Mouse (Mus musculus) forebrain, postnatal 0 days (tissue): ENCODE measurements around the gene Lhx9. TPM values are rescaled to one million over a fixed set of nuclear protein-coding genes. Genes with fewer than 3 reads are reported as not detected.

Experiments used
- ATAC-seq: fragments of 200-750 bp; cut with Nextera tagmentation; 2 replicates; pipeline ENCODE4 v1.8.0; 2017; ENCODE audit warnings: mild to moderate bottlenecking, moderate library complexity
- DNase-seq: peaks from one replicate; pipeline ENCODE4 v3.0.0-alpha.2; 2015
- H3K27ac ChIP-seq: fragments of 300-500 bp; sonication (generic); 2 replicates; pipeline ENCODE4 v1.5.1; 2014; ENCODE audit warnings: low read depth, mild to moderate bottlenecking, antibody characterized with exemption, low read length, moderate library complexity, mixed read lengths
- H3K27me3 ChIP-seq: fragments of 300-500 bp; sonication (generic); 2 replicates; pipeline ENCODE4 v1.6.1; 2014; ENCODE audit warnings: mild to moderate bottlenecking, low read length, mixed read lengths; ENCODE audit not compliant: insufficient read depth
- H3K36me3 ChIP-seq: fragments of 300-500 bp; sonication (generic); 2 replicates; pipeline ENCODE4 v1.6.1; 2014; ENCODE audit warnings: mild to moderate bottlenecking, moderate library complexity; ENCODE audit not compliant: insufficient read depth
- H3K4me1 ChIP-seq: fragments of 300-500 bp; sonication (generic); 2 replicates; pipeline ENCODE4 v1.6.1; 2014; ENCODE audit warnings: antibody characterized with exemption; ENCODE audit not compliant: insufficient read depth
- H3K4me2 ChIP-seq: fragments of 300-500 bp; sonication (generic); 2 replicates; pipeline ENCODE4 v1.6.1; 2014; ENCODE audit warnings: low read depth, mild to moderate bottlenecking, moderate library complexity
- H3K4me3 ChIP-seq: fragments of 300-500 bp; sonication (generic); 2 replicates; pipeline ENCODE4 v1.5.1; 2014; ENCODE audit warnings: low read depth, low read length, mixed read lengths
- H3K9ac ChIP-seq: fragments of 300-500 bp; sonication (generic); 2 replicates; pipeline ENCODE4 v1.6.1; 2014; ENCODE audit warnings: mild to moderate bottlenecking
- H3K9me3 ChIP-seq: fragments of 300-500 bp; sonication (generic); 2 replicates; pipeline ENCODE4 v1.6.1; 2016; ENCODE audit warnings: low read length
- CTCF ChIP-seq: sonication (generic); IDR thresholded peaks from 2 replicates; pipeline ENCODE4 v1.5.1; 2016; ENCODE audit warnings: antibody characterized with exemption, control low read depth, low read depth
- WGBS: fragments of 180-500 bp; shearing (Covaris S2); extraction: QIAGEN DNeasy Blood & Tissue Kit; methylation state at CpG from one replicate; pipeline ENCODE4 v1.1.7; 2014; 5-methylcytosine and 5-hydroxymethylcytosine counted together
- polyA plus RNA-seq: library from polyadenylated mRNA; unstranded; fragments of >200 nt; fragmentation: Nextera tagmentation; extraction: Ambion mirVana; gene quantifications from 2 replicates; pipeline ENCODE4 v1.2.1, GENCODE M21; 2015
- total RNA-seq: library from RNA; depleted of rRNA; stranded (reverse); fragments of >200 nt; gene quantifications from 2 replicates; pipeline ENCODE4 v1.2.3, GENCODE M21; 2014

Gene Lhx9
- total and polyA plus RNA-seq, 2 experiments from 2014 or later: 26.8 to 30.9 TPM

DNA sequence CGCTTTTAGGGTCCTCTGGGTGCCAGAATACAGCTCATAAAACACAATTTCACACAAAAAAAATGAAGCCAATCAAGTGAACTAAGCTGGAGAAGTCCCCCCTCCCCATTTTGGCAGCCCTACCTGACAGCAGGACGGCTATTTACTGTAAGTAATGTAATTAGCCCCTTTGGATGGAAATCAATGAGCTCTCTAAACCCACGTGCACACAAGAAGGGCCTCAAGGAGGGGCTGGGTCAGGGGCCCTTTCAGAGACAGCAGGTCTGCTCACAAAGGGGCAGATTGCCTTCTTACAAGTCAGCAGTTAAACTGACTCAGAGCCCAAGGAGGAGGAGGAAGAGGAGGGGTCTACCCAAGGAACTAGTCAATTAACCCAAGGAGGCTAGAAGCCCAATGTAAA, 4.2 kb downstream of the Lhx9 start:
- Histone ChIP-seq H3K27ac (no peak overlapping the region), H3K9me3 (no peaks in the 10 kb centered on the region), H3K4me1 (peaks cover 10% of the 10 kb centered on the region), H3K27me3 (peaks cover 46% of the 10 kb centered on the region), H3K9ac (no peak overlapping the region), H3K4me2 (peak overlapping the region; percentile 50), H3K4me3 (peak overlapping the region; percentile 35), H3K36me3 (no peaks in the 10 kb centered on the region)
- no peak for TF ChIP-seq CTCF
- no peak for ATAC-seq
- no peak for DNase-seq
- WGBS: 0% methylated on average over 3 of the region's 3 CpGs

DNA sequence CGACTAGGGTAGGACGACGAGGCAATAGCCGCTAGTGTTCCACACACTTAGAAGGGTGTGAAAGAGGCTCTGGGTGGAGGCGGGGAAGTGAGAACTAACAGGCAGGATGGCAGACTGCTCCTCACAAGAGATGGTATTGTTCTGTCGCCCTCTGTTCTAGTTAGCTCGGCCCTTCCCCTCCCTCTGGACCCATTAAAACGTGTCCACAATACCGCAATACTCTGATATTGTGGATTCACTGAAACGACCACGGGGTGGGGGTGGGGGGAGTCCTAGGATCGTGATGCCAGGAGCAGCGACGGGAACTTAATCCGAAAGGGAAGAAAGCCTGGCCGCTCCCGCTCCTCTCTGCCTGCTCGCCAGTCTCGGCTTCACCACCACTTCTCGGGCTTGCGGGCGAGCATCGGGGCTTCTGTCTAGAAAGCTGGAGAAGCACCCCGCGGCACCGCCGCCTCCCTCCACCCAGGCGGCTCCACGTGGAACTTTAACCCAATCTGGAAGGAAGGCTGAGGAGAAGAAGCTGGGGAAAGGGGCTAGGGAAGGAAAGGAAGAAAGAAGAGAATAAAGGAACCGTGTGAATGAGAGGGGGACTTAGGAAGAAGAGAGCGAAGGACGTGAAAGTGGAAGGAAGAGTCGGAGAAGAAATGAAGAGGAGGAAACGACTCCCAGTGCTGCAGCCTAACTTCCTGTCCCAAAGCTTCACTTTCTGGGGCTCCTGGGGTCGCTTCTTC, 4.9 kb downstream of the Lhx9 start:
- 1% methylated on average over 35 of the region's 35 CpGs for WGBS
- Histone ChIP-seq H3K4me1 (peaks cover 10% of the 10 kb centered on the region), H3K4me3 (peak overlapping the region; percentile 35), H3K4me2 (peak overlapping the region; percentile 50), H3K27me3 (peaks cover 45% of the 10 kb centered on the region), H3K9ac (peak overlapping the region; percentile 22; the same call in 1 of the 2 replicates), H3K27ac (peak overlapping the region; percentile 45; the same call in 1 of the 2 replicates), H3K9me3 (no peaks in the 10 kb centered on the region), H3K36me3 (no peaks in the 10 kb centered on the region)
- no peak for TF ChIP-seq CTCF
- ATAC-seq (peak; percentile 17; the same call in 1 of the 2 replicates), DNase-seq (peak; percentile 63)

DNA sequence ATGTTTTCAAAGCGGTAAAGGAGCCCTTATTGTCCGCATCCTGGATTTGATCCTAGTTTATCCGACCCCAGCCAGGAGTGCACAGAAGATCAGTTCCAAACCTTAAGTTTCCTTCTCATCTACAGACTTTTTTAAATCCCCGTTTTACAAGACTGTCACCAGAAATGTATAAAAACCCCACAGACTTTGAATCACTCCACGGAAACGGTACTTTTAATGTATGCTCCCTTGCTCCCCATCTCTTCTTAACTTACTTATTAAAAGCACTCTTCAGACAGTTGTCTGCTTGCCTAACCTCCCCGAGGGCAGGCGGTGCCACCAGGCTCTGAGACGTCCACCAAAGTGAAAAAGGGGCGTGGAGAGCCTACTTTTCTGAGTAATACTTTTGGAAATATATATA, 5.6 kb downstream of the Lhx9 start:
- DNase-seq (peak; percentile 56), ATAC-seq (no peak)
- peaks cover 43% of the 10 kb centered on the region for H3K27me3 ChIP-seq
- no peaks in the 10 kb centered on the region for H3K36me3 ChIP-seq
- H3K9ac ChIP-seq: peak overlapping the region; percentile 46; the same call in 1 of the 2 replicates
- no peak for TF ChIP-seq CTCF
- peaks cover 4% of the 10 kb centered on the region for H3K4me1 ChIP-seq
- 3% methylated on average over 10 of the region's 10 CpGs for WGBS
- no peak overlapping the region for H3K27ac ChIP-seq
- peak overlapping the region; percentile 34; the same call in 1 of the 2 replicates for H3K4me3 ChIP-seq
- H3K4me2 ChIP-seq: peak overlapping the region; percentile 50
- H3K9me3 ChIP-seq: no peaks in the 10 kb centered on the region

DNA sequence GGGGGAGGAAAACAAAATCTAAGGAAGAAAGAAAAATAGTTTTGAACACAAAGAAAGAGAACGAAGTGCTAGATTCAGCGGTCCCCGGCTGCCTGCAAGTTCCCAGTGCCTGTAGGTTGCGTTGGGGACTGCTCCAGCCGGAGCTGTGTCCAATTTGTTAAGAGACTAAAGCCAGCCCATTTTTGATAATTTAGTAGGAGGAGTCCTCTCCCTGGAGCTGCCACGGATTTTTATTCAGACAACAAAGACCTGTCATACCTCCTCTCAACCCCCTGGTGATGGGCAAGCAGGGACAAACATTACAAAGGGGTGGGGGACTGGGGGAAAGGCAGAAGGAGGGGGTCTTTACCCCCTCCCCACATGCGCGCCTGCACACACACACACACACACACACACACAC, 6.1 kb downstream of the Lhx9 start:
- DNase-seq (peak; percentile 69), ATAC-seq (peak; percentile 25; the same call in 1 of the 2 replicates)
- WGBS: 2% methylated on average over 8 of the region's 8 CpGs
- Histone ChIP-seq H3K4me3 (peak overlapping the region; percentile 34), H3K9me3 (no peaks in the 10 kb centered on the region), H3K36me3 (no peaks in the 10 kb centered on the region), H3K4me2 (peak overlapping the region; percentile 50), H3K27me3 (peaks cover 47% of the 10 kb centered on the region), H3K4me1 (peaks cover 4% of the 10 kb centered on the region), H3K27ac (no peak overlapping the region), H3K9ac (peak overlapping the region; percentile 46)
- TF ChIP-seq CTCF: no peak

DNA sequence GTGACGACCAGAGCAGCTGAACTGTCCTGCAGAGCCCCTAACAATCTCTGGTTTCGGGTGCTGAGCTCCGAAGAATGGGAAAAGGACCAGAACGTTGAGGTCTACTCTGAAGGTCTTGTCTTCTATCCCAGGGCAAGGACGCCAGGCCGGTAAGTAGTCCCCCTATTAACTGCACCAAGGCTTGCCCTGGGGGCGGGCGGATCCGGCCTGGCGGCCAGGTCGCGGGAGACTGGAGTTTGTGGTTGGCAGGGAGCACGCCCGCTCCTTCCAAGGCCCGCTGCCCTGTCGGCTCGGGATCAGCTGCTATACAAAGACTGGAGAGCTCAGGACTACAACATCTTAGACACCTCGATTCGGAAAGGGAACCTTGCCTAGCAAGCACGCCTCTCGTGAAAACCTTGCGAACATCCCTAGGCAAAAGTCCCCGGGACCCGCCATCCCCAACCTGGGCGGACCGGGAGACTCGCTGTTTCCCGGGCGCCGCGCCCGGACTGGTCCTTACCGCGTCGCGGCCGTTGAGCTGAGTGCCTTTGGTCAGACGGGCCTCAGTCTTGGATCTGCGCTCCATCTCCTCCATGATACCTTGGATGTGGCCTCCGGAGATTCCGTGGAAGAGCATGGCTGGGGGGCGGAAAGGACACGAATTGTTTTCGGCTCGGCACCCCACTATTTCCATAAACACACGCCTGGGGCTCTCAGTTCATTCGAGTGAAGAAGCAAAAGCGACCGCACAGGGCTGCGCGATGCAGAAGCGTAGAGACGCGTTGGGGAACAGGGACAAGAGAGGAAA, 6.9 kb downstream of the Lhx9 start:
- Histone ChIP-seq H3K4me3 (peak overlapping the region; percentile 34), H3K9ac (peak overlapping the region; percentile 46), H3K9me3 (no peaks in the 10 kb centered on the region), H3K4me1 (peaks cover 4% of the 10 kb centered on the region), H3K36me3 (no peaks in the 10 kb centered on the region), H3K27ac (peak overlapping the region; percentile 41), H3K27me3 (peaks cover 53% of the 10 kb centered on the region), H3K4me2 (peak overlapping the region; percentile 50)
- WGBS: 2% methylated on average over 54 of the region's 54 CpGs
- TF ChIP-seq CTCF: no peak
- ATAC-seq (peak; percentile 46), DNase-seq (peak; percentile 79)

DNA sequence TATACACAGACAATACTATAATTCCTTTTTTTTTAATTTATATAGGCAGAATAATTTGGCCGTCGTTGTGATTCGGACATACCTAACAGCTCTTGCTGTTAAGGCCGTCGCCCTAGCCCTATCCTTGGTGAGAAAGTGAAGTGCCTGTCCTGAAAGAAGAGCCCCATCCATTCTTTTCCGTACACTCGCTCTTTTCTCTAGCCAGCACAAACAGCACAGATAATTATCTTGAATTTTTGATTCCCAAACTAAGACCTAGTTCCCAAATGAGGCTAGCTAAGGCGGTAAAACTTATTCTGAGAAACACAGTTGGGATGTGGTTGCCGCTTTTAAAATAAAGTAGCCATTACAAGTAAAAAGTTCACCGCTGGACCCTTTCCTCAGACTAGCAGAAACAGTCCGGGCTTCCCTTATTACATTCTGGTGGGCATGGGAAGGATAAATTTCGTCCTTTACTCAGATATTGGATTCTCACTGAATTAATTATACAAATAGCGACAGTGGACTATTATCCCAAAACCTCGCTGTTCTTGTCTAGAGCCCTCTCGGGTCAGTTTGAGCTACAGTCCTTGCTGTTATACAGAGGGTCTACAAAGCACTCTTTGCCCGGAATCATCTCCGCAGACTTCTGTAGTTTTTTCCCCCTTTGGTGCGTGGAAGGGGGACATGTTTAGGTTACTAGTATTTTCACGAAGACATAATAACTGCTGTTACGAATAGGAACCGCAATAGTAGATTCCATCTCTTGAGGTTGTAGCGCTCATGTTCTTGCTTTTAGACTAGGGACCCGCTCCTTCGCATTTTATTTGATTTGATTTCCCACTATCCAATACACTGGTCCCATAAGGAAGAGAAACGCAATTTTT, 7.7 kb downstream of the Lhx9 start:
- H3K36me3 ChIP-seq: no peaks in the 10 kb centered on the region
- H3K27ac ChIP-seq: peak overlapping the region; percentile 41
- peak overlapping the region; percentile 34 for H3K4me3 ChIP-seq
- peaks cover 52% of the 10 kb centered on the region for H3K27me3 ChIP-seq
- peak overlapping the region; percentile 46 for H3K9ac ChIP-seq
- H3K9me3 ChIP-seq: no peaks in the 10 kb centered on the region
- DNase-seq (peak; percentile 77), ATAC-seq (no peak)
- WGBS: 4% methylated on average over 25 of the region's 25 CpGs
- H3K4me2 ChIP-seq: peak overlapping the region; percentile 50
- H3K4me1 ChIP-seq: peaks cover 4% of the 10 kb centered on the region
- TF ChIP-seq CTCF: no peak
